Mouse (Mus musculus): ENCODE data around the gene Sspo. TPM values are rescaled to one million over a fixed set of nuclear protein-coding genes. Genes with fewer than 3 reads are reported as not detected.

The Sspo gene
- polyA plus RNA-seq, 1 experiment from 2014 or later, result 0.05 TPM

DNA sequence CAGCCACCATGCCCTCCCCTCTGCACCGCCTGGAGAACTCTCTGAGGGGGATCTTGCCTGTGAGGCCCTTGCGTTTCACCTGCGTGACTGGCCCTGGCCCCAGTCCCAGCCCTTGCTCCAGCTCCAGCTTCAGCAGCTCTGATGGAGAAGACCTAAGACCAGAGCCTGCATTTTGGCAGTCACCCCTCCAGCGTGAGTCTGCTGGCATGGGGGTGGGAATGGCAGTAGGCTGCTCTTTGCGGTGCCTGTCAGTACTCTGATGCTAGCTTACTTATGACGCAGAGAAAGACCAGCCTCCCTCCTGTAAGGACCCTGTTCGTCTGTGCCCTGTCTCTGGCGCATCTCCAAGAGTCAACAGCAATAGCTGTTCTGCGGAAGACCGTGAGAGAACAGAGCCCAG lies 34.9 kb upstream of the Sspo start:
- no peaks in the 10 kb centered on the region for H3K27me3 ChIP-seq (ENCODE audit: control insufficient read depth, insufficient read depth, low read length)
- H3K4me2 ChIP-seq (replicated peaks; ENCODE audit: low read depth, low read length), result no peak overlapping the region
- no peak for DNase-seq (ENCODE audit: low spot score)
- no peak overlapping the region for H3K4me3 ChIP-seq (ENCODE audit: low read depth, low read length)
- 92% methylated on average over 10 of the region's 10 CpGs for WGBS
- no peak overlapping the region for H3K9ac ChIP-seq (ENCODE audit: low read depth, low read length)
- H3K9me3 ChIP-seq (ENCODE audit: control insufficient read depth, low read length), result no peaks in the 10 kb centered on the region
- peaks cover 24% of the 10 kb centered on the region for H3K36me3 ChIP-seq (ENCODE audit: control insufficient read depth, insufficient read depth, low read length)
- ATAC-seq (ENCODE audit: low FRiP score), result no peak
- H3K4me1 ChIP-seq (replicated peaks; ENCODE audit: control insufficient read depth, insufficient read depth, low read length), result no peaks in the 10 kb centered on the region
- H3K27ac ChIP-seq (ENCODE audit: low read depth, low read length), result no peak overlapping the region

DNA sequence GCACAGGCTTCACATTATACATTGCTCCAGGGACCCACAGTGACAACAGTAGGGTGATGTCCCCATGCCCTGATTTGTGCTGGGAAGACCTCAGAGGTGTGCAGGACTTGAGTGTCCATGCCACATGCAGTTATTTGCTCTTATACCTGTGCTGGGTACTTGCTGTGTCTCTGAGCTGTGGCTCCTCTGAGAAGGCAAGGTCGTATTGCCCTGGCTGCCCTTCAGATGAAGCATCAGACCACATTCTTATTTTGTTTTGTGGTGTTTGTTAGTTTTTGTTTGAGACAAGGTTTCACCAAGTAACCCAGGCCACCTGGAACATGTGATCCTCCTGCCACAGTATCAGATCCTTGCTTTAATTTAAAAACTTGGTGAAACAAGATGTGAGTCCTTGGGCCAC lies 33.1 kb upstream of the Sspo start:
- no peaks in the 10 kb centered on the region for H3K4me1 ChIP-seq (replicated peaks; ENCODE audit: control insufficient read depth, insufficient read depth, low read length)
- H3K9ac ChIP-seq (ENCODE audit: low read depth, low read length), result no peak overlapping the region
- H3K9me3 ChIP-seq (ENCODE audit: control insufficient read depth, low read length), result no peaks in the 10 kb centered on the region
- 86% methylated on average over 1 of the region's 1 CpGs for WGBS
- H3K27ac ChIP-seq (ENCODE audit: low read depth, low read length), result no peak overlapping the region
- ATAC-seq (ENCODE audit: low FRiP score) (no peak), DNase-seq (ENCODE audit: low spot score) (no peak)
- H3K4me2 ChIP-seq (replicated peaks; ENCODE audit: low read depth, low read length), result no peak overlapping the region
- H3K4me3 ChIP-seq (ENCODE audit: low read depth, low read length), result no peak overlapping the region
- peaks cover 18% of the 10 kb centered on the region for H3K36me3 ChIP-seq (ENCODE audit: control insufficient read depth, insufficient read depth, low read length)
- no peaks in the 10 kb centered on the region for H3K27me3 ChIP-seq (ENCODE audit: control insufficient read depth, insufficient read depth, low read length)

DNA sequence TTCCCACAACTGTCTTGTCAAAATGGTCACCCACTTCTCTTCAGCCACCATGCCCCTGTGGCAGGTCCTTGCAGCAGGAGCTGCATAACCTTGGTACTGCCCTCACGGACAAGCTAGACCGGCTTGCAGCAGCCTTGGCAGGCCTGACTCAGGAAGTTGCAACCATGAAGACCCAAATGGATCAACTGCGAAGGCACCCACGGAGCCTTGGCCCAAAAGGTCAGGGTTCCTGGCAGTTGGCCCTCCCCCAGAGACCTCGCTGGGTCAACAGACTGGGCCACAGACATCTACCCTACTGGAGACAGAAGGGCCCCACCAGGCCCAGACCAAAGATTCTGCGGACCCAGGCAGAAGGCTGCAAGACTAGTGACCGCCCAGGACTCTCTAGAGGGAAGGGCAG lies 32.4 kb upstream of the Sspo start:
- Histone ChIP-seq H3K36me3 (ENCODE audit: control insufficient read depth, insufficient read depth, low read length) (peaks cover 17% of the 10 kb centered on the region), H3K9ac (ENCODE audit: low read depth, low read length) (no peak overlapping the region), H3K4me3 (ENCODE audit: low read depth, low read length) (no peak overlapping the region), H3K27ac (ENCODE audit: low read depth, low read length) (no peak overlapping the region), H3K4me2 (replicated peaks; ENCODE audit: low read depth, low read length) (no peak overlapping the region), H3K9me3 (ENCODE audit: control insufficient read depth, low read length) (no peaks in the 10 kb centered on the region), H3K27me3 (ENCODE audit: control insufficient read depth, insufficient read depth, low read length) (no peaks in the 10 kb centered on the region), H3K4me1 (replicated peaks; ENCODE audit: control insufficient read depth, insufficient read depth, low read length) (no peaks in the 10 kb centered on the region; the same call in 1 of the 2 replicates)
- WGBS, result 96% methylated on average over 7 of the region's 7 CpGs
- DNase-seq (ENCODE audit: low spot score) (no peak), ATAC-seq (ENCODE audit: low FRiP score) (no peak)

DNA sequence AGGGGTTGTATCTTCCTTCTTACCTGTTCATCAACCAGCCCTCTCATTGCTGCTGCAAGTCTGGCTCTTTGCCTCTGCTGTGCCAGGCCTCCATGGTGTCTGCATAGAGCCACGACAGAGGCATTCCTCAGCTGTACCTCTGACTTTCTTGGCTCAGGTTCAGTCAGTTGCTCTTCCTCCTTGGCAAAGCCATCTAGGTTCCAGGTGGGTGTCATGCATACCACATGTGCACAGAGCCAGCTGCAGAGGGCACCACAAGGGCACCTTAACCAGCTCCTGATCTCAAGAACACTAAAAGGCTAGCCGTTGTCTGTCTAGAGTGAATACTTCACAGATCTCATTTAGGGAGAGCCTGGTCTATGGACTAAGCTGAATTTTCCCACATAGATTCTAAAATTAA lies 31.5 kb upstream of the Sspo start:
- Histone ChIP-seq H3K9me3 (ENCODE audit: control insufficient read depth, low read length) (no peaks in the 10 kb centered on the region), H3K4me1 (replicated peaks; ENCODE audit: control insufficient read depth, insufficient read depth, low read length) (no peaks in the 10 kb centered on the region; the same call in 1 of the 2 replicates), H3K27me3 (ENCODE audit: control insufficient read depth, insufficient read depth, low read length) (no peaks in the 10 kb centered on the region), H3K9ac (ENCODE audit: low read depth, low read length) (no peak overlapping the region), H3K36me3 (ENCODE audit: control insufficient read depth, insufficient read depth, low read length) (peaks cover 13% of the 10 kb centered on the region), H3K4me2 (replicated peaks; ENCODE audit: low read depth, low read length) (no peak overlapping the region), H3K27ac (ENCODE audit: low read depth, low read length) (no peak overlapping the region), H3K4me3 (ENCODE audit: low read depth, low read length) (no peak overlapping the region)
- DNase-seq (ENCODE audit: low spot score) (no peak), ATAC-seq (ENCODE audit: low FRiP score) (no peak)
- WGBS, result 90% methylated on average over 2 of the region's 2 CpGs

DNA sequence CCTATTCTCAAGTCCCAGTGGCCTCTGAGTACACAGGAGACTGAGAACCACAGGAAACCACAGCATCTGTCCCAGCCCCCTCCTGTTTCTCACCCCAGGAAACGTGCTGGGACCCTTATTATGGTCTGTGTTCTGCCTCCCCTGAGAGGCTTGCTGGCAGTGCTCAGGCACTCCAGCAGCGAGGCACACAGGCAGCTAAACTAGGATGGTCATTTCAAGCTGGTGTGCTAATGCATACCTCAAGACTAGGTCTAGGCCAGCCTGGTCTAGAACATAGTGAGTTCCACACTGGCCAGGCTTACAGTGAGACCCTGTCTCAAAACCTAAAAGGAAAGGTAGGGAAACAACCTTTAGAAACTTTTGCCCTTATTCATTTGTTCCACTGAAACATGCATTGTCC lies 27.4 kb upstream of the Sspo start:
- H3K4me2 ChIP-seq (replicated peaks; ENCODE audit: low read depth, low read length), result no peak overlapping the region
- H3K9ac ChIP-seq (ENCODE audit: low read depth, low read length), result no peak overlapping the region
- DNase-seq (ENCODE audit: low spot score) (no peak), ATAC-seq (ENCODE audit: low FRiP score) (no peak)
- H3K27ac ChIP-seq (ENCODE audit: low read depth, low read length), result no peak overlapping the region
- no peaks in the 10 kb centered on the region for H3K27me3 ChIP-seq (ENCODE audit: control insufficient read depth, insufficient read depth, low read length)
- WGBS, result 21% methylated on average over 2 of the region's 2 CpGs
- H3K36me3 ChIP-seq (ENCODE audit: control insufficient read depth, insufficient read depth, low read length), result 0 out of 2 replicates have a peak, but pooled peaks cover 3% of the 10 kb centered on the region
- no peak overlapping the region for H3K4me3 ChIP-seq (ENCODE audit: low read depth, low read length)
- H3K9me3 ChIP-seq (ENCODE audit: control insufficient read depth, low read length), result no peaks in the 10 kb centered on the region
- H3K4me1 ChIP-seq (replicated peaks; ENCODE audit: control insufficient read depth, insufficient read depth, low read length), result no peaks in the 10 kb centered on the region; the same call in 1 of the 2 replicates

DNA sequence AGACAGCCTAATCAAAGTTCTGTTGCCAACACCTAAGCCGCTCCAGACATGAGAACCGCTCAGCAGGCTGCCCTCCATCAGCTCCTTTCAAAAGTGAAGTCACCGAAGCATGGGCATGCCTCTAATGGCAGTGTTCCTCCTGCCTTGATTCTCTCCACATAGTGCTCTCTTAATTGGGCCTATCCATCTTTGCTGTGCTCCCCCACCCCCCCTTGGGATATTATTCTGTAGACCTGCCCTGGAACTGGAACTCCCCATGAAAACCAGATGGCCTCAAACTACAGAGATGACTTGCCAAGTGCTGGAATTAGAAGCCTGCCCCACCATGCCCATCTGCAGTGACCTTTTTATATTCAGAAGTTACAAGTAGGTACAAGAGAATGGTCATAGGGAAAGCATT lies 24.7 kb upstream of the Sspo start:
- 83% methylated on average over 3 of the region's 3 CpGs for WGBS
- no peak overlapping the region for H3K4me3 ChIP-seq (ENCODE audit: low read depth, low read length)
- DNase-seq (ENCODE audit: low spot score) (no peak), ATAC-seq (ENCODE audit: low FRiP score) (no peak)
- H3K27me3 ChIP-seq (ENCODE audit: control insufficient read depth, insufficient read depth, low read length), result no peaks in the 10 kb centered on the region
- H3K36me3 ChIP-seq (ENCODE audit: control insufficient read depth, insufficient read depth, low read length), result no peaks in the 10 kb centered on the region
- H3K27ac ChIP-seq (ENCODE audit: low read depth, low read length), result no peak overlapping the region
- no peak overlapping the region for H3K4me2 ChIP-seq (replicated peaks; ENCODE audit: low read depth, low read length)
- H3K9ac ChIP-seq (ENCODE audit: low read depth, low read length), result no peak overlapping the region
- no peaks in the 10 kb centered on the region for H3K9me3 ChIP-seq (ENCODE audit: control insufficient read depth, low read length)
- no peaks in the 10 kb centered on the region; the same call in 1 of the 2 replicates for H3K4me1 ChIP-seq (replicated peaks; ENCODE audit: control insufficient read depth, insufficient read depth, low read length)

DNA sequence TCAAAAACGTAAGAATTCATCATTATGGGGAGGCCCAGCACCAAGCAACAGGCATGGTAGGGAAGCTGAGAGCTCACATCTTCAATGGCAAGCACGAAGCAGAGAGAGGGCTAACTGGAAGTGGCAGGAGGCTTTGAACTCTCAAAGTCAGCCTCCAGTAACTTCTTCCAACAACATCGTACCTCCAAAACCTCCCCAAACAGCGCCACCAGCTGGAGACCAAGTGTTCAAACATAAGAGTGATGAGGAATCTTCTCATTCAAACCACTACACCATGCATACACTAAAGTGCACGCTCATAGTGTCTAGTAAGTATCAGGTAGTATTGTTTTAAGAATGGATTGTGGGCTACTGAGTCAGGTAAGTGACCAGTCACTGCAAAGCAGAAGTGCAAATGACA lies 24.0 kb upstream of the Sspo start:
- no peaks in the 10 kb centered on the region for H3K9me3 ChIP-seq (ENCODE audit: control insufficient read depth, low read length)
- H3K4me3 ChIP-seq (ENCODE audit: low read depth, low read length), result no peak overlapping the region
- H3K27ac ChIP-seq (ENCODE audit: low read depth, low read length), result no peak overlapping the region
- DNase-seq (ENCODE audit: low spot score), result no peak
- ATAC-seq (ENCODE audit: low FRiP score), result no peak
- no peak overlapping the region for H3K4me2 ChIP-seq (replicated peaks; ENCODE audit: low read depth, low read length)
- no peak overlapping the region for H3K9ac ChIP-seq (ENCODE audit: low read depth, low read length)
- no peaks in the 10 kb centered on the region; the same call in 1 of the 2 replicates for H3K4me1 ChIP-seq (replicated peaks; ENCODE audit: control insufficient read depth, insufficient read depth, low read length)
- no peaks in the 10 kb centered on the region for H3K36me3 ChIP-seq (ENCODE audit: control insufficient read depth, insufficient read depth, low read length)
- WGBS, result 69% methylated on average over 5 of the region's 5 CpGs
- H3K27me3 ChIP-seq (ENCODE audit: control insufficient read depth, insufficient read depth, low read length), result no peaks in the 10 kb centered on the region

DNA sequence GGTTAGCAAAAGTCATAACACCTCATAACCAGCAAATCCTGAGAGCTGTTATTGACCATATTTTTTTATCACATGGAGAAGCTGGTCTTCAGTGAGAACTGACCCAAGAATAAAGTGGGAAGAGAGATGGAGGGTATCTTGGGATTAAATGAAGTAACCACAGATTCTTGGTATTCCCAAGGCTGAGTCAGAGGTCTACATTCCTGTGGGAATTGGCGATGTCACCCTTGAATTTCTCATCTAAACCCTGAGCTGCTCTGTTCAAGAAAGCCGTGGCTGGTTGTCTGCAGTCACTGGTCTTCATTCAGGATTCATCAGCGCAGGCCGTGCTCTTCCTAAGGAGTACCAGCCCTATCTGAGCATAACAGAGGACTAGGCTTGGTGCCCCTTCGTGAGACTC lies 21.1 kb upstream of the Sspo start:
- no peak overlapping the region for H3K4me3 ChIP-seq (ENCODE audit: low read depth, low read length)
- H3K27me3 ChIP-seq (ENCODE audit: control insufficient read depth, insufficient read depth, low read length), result no peaks in the 10 kb centered on the region
- no peaks in the 10 kb centered on the region for H3K9me3 ChIP-seq (ENCODE audit: control insufficient read depth, low read length)
- DNase-seq (ENCODE audit: low spot score) (no peak), ATAC-seq (ENCODE audit: low FRiP score) (no peak)
- no peaks in the 10 kb centered on the region for H3K36me3 ChIP-seq (ENCODE audit: control insufficient read depth, insufficient read depth, low read length)
- no peak overlapping the region for H3K9ac ChIP-seq (ENCODE audit: low read depth, low read length)
- H3K27ac ChIP-seq (ENCODE audit: low read depth, low read length), result no peak overlapping the region
- 86% methylated on average over 5 of the region's 5 CpGs for WGBS
- no peaks in the 10 kb centered on the region for H3K4me1 ChIP-seq (replicated peaks; ENCODE audit: control insufficient read depth, insufficient read depth, low read length)
- H3K4me2 ChIP-seq (replicated peaks; ENCODE audit: low read depth, low read length), result no peak overlapping the region

DNA sequence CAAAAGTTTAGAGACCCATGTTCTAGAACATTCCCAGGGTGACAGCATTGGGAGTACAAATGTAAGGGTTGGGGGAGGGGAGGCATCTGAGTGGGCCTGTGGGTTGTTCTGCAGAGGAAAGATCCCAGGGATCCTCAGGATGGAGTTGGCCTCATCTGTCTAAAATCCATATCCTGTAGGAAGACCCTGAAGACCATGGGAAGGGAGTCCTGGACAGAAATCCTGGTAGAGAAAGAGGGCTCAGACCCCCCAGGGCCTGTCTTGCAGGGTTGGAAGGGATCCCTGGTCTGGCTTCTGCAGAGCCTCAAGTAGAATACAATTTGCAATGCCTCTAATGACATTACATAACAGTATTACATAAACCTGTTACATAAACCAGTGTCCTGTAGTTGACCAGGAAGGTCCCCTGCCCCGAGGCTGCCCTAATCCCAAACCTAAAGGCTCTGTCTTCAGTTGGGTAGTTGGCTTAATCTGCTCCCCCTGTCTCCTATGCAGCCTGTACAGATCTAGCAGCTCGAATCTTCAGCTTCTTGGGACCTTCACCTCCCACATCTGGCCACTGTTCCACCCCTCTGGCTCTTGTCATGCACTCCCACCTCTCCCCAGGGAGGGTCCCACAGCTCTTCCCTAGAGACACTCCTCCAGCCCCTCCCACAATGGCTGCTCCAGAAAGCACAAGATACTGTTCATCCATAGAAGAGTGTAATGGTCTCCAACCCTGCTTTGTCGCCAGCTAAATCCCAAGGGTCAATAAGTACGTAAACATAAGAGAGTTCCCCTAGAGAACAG lies 19.1 kb upstream of the Sspo start:
- H3K36me3 ChIP-seq (ENCODE audit: control insufficient read depth, insufficient read depth, low read length), result no peaks in the 10 kb centered on the region
- H3K4me2 ChIP-seq (replicated peaks; ENCODE audit: low read depth, low read length), result no peak overlapping the region
- H3K9ac ChIP-seq (ENCODE audit: low read depth, low read length), result no peak overlapping the region
- H3K4me1 ChIP-seq (replicated peaks; ENCODE audit: control insufficient read depth, insufficient read depth, low read length), result no peaks in the 10 kb centered on the region
- WGBS, result 60% methylated on average over 4 of the region's 4 CpGs
- ATAC-seq (ENCODE audit: low FRiP score) (no peak), DNase-seq (ENCODE audit: low spot score) (no peak)
- H3K9me3 ChIP-seq (ENCODE audit: control insufficient read depth, low read length), result no peaks in the 10 kb centered on the region
- no peak overlapping the region for H3K27ac ChIP-seq (ENCODE audit: low read depth, low read length)
- H3K27me3 ChIP-seq (ENCODE audit: control insufficient read depth, insufficient read depth, low read length), result no peaks in the 10 kb centered on the region
- H3K4me3 ChIP-seq (ENCODE audit: low read depth, low read length), result no peak overlapping the region

All from hindbrain, embryonic 11.5 days (tissue).